10 mouse cellular contexts compared by ENCODE assay signal in the genomic region with DNA sequence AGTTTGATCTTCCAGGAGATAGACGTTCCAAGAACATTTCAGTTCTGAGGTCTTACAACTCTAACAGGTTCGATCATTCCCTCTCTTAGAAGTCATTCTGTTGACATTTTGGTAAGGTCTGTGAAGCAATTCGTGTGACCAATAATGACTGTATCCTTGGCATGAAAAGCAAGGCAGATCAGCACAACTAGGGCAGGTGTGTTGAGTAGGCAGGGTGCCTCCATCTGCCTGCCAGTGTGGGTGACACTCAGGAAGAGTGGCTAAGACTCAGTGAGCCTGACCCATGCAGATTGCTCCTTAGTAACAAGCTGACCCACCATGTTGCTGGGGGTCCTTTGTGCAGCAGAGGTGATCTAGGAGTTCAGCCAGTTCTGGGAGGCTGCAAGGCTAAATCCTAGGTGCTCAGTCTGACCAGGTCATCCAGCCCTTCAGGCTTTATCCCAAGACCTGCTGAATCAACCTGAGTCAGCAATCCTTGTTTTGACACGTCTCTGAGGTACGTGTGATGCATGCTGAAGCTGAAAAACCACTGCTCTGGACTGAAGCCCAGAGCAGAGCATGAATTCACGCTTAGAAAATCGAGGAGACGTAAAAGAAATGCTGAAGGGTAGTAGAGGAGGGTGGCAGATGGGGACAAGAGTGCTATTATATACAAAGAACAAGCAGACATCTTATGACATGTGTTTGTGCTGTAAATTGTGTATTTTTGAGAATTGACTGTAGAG.
A peak's percentile ranks its signal among the peaks of the same experiment; 100 is the strongest.
DNase-seq lines count a peak whose midpoint lies in the region; ATAC-seq lines count a peak whose summit lies in the region.
"Had no signal": no experiment of that assay in that cellular context is flagged by ENCODE, and none has a peak within 500 bp of the region (broad histone marks: within the 10 kb centered on the region; RNA-seq: fewer than 3 reads in every experiment).

No protein-coding gene starts in this region.

- no peak overlapping the region for H3K9ac ChIP-seq in forebrain, embryonic 14.5 days (ENCODE audit: low read length)
- H3K9ac ChIP-seq in forebrain, embryonic 12.5 days, result no peak overlapping the region

- peak; percentile 34 for DNase-seq in forebrain, embryonic 14.5 days (ENCODE audit: low spot score)
- DNase-seq in right cerebral cortex, adult 2 months (ENCODE audit: low spot score in 2 of 2), result peak; percentile 13 to 21
- DNase-seq in right cerebral cortex, postnatal 14 days, result no peak
- peak; percentile 45 for DNase-seq in fibroblast of lung, adult 2 months (ENCODE audit: low read depth)
- DNase-seq in right cerebral cortex, postnatal 25 days, result peak; percentile 5
- DNase-seq in ovary, postnatal 36 days (ENCODE audit: low spot score), result no peak
- no peak for DNase-seq in gastrocnemius, postnatal 14 days
- DNase-seq: lung, adult 2 months had no signal

- no peak overlapping the region for H3K27ac ChIP-seq in forebrain, embryonic 14.5 days (ENCODE audit: low read depth, low read length)
- H3K27ac ChIP-seq in forebrain, embryonic 12.5 days, result no peak overlapping the region
- H3K27ac ChIP-seq: heart, embryonic 10.5 days had no signal

- H3K4me1 ChIP-seq in forebrain, embryonic 14.5 days (ENCODE audit: control insufficient read depth, insufficient read depth, low read length), result no peaks in the 10 kb centered on the region
- no peaks in the 10 kb centered on the region for H3K4me1 ChIP-seq in forebrain, embryonic 12.5 days
- H3K4me1 ChIP-seq: heart, embryonic 10.5 days had no signal

- no peaks in the 10 kb centered on the region for H3K27me3 ChIP-seq in forebrain, embryonic 14.5 days (replicated peaks; ENCODE audit: control insufficient read depth, insufficient read depth, low read length)
- H3K27me3 ChIP-seq in forebrain, embryonic 12.5 days, result no peaks in the 10 kb centered on the region

- no peaks in the 10 kb centered on the region for H3K36me3 ChIP-seq in forebrain, embryonic 14.5 days (ENCODE audit: control insufficient read depth, insufficient read depth, low read length)
- no peaks in the 10 kb centered on the region for H3K36me3 ChIP-seq in forebrain, embryonic 12.5 days (replicated peaks)
- H3K36me3 ChIP-seq: heart, embryonic 10.5 days had no signal

- no peak overlapping the region for H3K4me3 ChIP-seq in forebrain, embryonic 14.5 days (ENCODE audit: low read depth, low read length)
- no peak overlapping the region for H3K4me3 ChIP-seq in forebrain, embryonic 12.5 days (replicated peaks)
- H3K4me3 ChIP-seq: heart, embryonic 10.5 days had no signal

- H3K4me2 ChIP-seq in forebrain, embryonic 14.5 days (ENCODE audit: low read length), result no peak overlapping the region
- H3K4me2 ChIP-seq in forebrain, embryonic 12.5 days, result no peak overlapping the region

- intact Hi-C loops in gastrocnemius, postnatal 14 days (cut with DNase I; ENCODE audit: low total_unique reads), result no loop called here

- 71% methylated on average over 8 of the region's 8 CpGs for WGBS in forebrain, embryonic 14.5 days
- 83% methylated on average over 8 of the region's 8 CpGs for WGBS in forebrain, embryonic 12.5 days

- H3K9me3 ChIP-seq in forebrain, embryonic 14.5 days (replicated peaks; ENCODE audit: control insufficient read depth, low read length), result no peaks in the 10 kb centered on the region
- H3K9me3 ChIP-seq in forebrain, embryonic 12.5 days, result no peaks in the 10 kb centered on the region
- H3K9me3 ChIP-seq: heart, embryonic 10.5 days had no signal

- peak; percentile 63 for ATAC-seq in forebrain, embryonic 14.5 days
- ATAC-seq in forebrain, embryonic 12.5 days (ENCODE audit: low FRiP score), result no peak

Comparison
In these comparisons a context has a peak if more than half of its experiments do, and no peak if none do; other contexts are left out.
1. DNase-seq: peak in forebrain, embryonic 14.5 days (single experiment), right cerebral cortex, adult 2 months (2 of 2), fibroblast of lung, adult 2 months (single experiment) and right cerebral cortex, postnatal 25 days (single experiment); none in right cerebral cortex, postnatal 14 days (single experiment), ovary, postnatal 36 days (single experiment) and gastrocnemius, postnatal 14 days (single experiment).